Mouse (Mus musculus): Measurements from ENCODE around the gene Cdkl4. TPM values are rescaled to one million over a fixed set of nuclear protein-coding genes. Genes with fewer than 3 reads are reported as not detected.
"Not testable (repeated sequence)": the region's sequence is repeated elsewhere in the genome, so short reads cannot be mapped to it uniquely, and the experiment has no call there.

Cdkl4 gene
- polyA plus RNA-seq (2012; rRNA removed) = 0.10 and 0.18 TPM in 2 replicates

DNA sequence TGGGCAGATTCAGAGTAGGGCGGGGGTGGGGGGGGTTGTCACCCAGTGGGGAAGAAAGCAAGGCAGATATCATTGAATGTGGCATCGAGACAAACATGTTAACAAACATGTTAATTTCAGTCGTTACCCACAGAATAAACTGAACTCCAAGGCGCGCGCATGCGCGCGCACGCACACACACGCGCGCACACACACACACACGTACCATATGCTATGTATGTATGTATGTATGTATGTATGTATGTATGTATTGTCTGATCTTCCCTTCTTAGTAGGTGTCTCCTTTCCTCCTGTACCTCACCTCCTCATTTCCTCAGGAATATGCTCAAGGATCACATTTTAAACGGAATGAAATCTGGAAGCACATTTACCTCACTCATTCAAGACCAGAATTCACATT lies at the start of gene Cdkl4:
Cdkl4 (minus strand) TSS at position 175 of the 400 bp plus-strand sequence.
- DNase-seq (ENCODE audit: low spot score) = no peak

GRCm38 (mm10) chr17:80624979-80625378 lies 47.4 kb upstream of the Cdkl4 start:
- DNase-seq (ENCODE audit: low spot score) = no peak

- DNase-seq (ENCODE audit: low spot score) = no peak
Measured at GRCm38 (mm10) chr17:80621691-80622090, 44.1 kb upstream of the Cdkl4 start.

DNA sequence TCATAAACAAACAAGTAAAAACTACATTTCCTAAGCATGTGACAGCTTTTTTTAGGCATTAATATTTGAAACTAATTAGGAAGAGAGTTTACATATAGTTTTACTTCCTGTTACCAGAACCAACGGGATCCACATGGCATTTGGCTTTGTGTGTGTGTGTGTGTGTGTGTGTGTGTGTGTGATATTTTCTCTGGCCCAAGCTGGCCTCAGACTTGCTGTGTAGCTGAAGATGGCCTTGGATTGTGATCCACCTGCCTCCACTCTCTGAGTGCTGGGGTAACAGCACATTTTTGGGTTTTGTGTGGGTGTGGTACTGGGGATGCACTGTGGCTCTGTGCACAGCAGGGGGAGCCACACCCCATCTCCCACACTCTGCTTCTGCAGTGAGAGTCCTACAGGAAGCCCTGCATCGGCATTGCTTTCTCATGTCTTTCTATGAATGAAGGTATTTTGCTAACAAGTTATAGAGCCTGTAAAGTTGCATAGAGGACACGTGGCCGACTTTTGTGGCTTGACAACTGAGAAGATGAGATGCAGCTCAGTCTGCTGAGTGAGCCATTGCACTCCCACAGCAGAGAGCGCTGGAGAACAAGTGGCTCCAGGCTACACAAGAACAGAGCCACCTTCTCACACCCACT lies 43.3 kb upstream of the Cdkl4 start:
- peak; percentile 39 for DNase-seq (ENCODE audit: low spot score)

GRCm38 (mm10) chr17:80619556-80619955 lies 41.9 kb upstream of the Cdkl4 start:
- no peak for DNase-seq (ENCODE audit: low spot score)

DNA sequence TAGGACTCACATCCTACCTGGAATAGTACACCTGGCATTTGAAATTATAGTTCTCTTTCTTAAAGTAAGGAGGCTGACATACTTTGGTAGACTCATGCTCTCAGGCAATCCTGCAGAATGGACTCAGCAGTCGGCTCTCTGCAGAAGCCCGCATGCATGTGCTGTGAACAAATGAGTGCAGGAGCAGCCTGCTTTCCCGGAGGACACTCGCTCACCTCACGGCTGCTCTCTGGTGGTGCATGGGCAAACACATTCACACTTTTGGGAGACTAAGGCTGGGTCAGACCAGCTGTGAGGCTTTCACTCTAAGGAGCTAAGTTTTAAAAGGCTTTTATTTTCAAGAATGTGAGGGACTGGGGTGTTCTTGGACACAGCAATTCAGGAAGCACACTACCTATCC lies 41.3 kb upstream of the Cdkl4 start:
- no peak for DNase-seq (ENCODE audit: low spot score)

- no peak for DNase-seq (ENCODE audit: low spot score)
Measured at GRCm38 (mm10) chr17:80603806-80604205, 26.2 kb upstream of the Cdkl4 start.

GRCm38 (mm10) chr17:80603079-80603625 lies 25.5 kb upstream of the Cdkl4 start:
- no peak for DNase-seq (ENCODE audit: low spot score)

DNA sequence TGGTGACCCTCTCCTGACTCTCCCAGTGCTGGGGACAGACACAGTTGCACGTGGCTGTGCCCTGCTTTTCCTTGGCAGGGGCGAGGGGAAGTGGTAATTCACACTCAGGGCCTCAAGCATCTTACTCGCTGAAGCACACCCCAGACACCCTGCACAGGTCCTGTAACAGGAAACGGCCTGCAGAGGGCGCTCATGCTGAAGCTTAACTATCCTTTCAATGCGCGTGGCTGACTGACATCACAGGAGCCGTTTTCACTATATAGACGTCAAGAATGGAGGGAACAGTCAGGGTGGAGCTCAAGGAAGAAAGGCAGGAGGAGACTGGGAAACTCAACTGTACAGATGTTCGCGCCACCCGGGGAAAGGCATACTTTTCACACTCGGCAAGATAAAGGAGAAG lies 23.8 kb upstream of the Cdkl4 start:
- no peak for DNase-seq (ENCODE audit: low spot score)

- no peak for DNase-seq (ENCODE audit: low spot score)
Measured at GRCm38 (mm10) chr17:80583051-80583450, 5.4 kb upstream of the Cdkl4 start.

GRCm38 (mm10) chr17:80579901-80580300 lies 2.3 kb upstream of the Cdkl4 start:
- no peak for DNase-seq (ENCODE audit: low spot score)

- DNase-seq (ENCODE audit: low spot score) = no peak
Measured at GRCm38 (mm10) chr17:80579089-80579488, 1.5 kb upstream of the Cdkl4 start.

- no peak for DNase-seq (ENCODE audit: low spot score)
Measured at GRCm38 (mm10) chr17:80578041-80578440, 428 bp upstream of the Cdkl4 start.

DNA sequence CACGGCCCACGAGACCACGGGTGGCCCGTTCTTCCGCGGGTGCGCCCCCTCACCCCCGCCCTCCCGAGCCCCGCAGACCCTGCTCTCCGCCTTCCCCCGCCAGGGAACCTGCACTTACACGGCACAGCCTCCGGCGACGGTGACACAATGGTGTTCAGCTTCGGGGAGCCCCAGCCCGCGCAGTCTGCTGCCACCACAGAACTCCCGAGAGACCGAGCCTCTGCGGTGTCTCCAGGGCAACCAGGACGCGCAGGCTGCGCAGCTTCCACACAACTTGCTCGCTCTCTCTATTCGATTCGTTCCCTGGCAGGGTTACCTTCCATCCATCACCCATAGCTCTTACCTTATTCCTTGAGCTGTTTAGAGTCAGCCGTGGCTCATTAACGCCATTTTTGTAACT lies 399 bp downstream of the Cdkl4 start:
- no peak for DNase-seq (ENCODE audit: low spot score)

- DNase-seq (ENCODE audit: low spot score) = no peak
Measured at GRCm38 (mm10) chr17:80575008-80575407, 2.6 kb downstream of the Cdkl4 start.

DNA sequence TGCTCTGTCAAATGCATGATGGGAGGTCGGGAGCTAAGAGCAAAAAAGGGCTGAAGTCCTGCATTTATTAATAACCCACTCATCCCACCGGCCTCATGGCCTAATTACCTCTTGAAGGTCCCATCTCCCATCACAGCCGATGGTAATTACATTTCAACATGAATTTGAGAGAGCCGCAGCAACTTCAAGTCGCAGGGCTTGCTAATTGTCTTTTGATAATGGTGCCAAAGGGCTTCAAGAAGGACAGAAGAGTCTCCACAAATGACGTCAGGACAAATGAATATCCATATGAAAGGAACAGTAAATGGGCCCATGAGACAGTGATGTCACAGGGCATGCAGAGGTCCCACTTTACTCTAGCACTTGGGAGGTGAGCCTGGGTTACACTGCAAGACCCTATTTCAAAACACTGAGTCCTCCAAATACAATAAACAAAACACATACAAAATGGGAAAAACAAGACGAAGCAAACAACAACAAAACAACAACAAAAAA lies 3.1 kb downstream of the Cdkl4 start:
- DNase-seq (ENCODE audit: low spot score) = no peak

DNA sequence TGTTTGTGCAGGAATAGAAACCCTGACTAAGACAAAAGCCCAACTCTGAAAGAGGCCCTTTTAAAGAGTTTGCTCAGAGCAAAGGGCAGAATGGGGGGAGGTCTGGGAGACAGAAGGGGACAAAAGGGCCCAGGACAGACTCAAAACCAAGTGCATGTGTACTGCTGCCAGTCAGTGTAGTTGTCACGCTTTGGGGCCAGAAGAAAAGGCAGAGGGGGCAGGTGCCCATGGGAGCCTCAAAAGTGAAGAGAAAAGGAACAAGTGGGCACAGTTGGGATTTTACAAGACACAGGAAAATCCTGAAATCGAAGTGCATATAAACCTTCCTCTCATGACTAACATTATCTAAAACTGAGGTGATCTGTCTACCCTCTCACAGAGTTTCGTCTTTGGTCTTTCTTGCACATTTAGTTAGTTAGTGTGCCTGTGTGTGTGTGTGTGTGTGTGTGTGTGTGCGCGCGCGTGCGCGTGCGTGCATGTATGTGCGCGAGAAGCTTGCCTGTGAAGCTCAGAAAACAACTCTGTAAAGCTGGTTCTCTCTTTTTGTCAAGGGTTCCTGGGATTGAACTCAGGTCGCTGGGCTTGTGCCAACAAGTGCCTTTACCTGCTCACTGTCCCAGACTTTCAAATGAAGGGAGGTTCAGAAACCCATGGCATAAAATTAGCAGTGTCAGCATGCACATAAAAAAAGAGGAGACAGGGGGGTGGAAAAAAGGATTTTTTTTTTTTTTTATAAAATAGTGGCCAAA lies 5.3 kb downstream of the Cdkl4 start:
- DNase-seq (ENCODE audit: low spot score) = no peak

- DNase-seq (ENCODE audit: low spot score) = no peak
Measured at GRCm38 (mm10) chr17:80571460-80571859, 6.2 kb downstream of the Cdkl4 start.

DNA sequence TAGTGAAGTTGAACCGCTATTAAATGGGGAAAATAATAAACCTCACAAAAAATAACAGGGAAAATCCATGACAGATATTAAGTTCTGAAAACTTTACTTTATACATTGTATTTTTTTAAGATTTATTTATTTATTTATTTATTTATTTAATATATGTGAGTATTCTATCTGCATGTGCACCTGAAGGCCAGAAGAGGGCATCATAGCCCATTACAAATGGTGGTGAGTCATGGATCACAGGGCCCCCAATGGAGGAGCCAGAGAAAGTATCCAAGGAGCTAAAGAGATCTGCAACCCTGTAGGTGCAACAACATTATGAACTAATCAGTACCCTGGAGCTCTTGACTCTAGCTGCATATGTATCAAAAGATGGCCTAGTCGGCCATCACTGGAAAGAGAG lies 7.9 kb downstream of the Cdkl4 start:
- not testable (repeated sequence) for DNase-seq (ENCODE audit: low spot score)

GRCm38 (mm10) chr17:80568842-80569601 lies 8.6 kb downstream of the Cdkl4 start:
- no peak for DNase-seq (ENCODE audit: low spot score)

GRCm38 (mm10) chr17:80568441-80568840 lies 9.2 kb downstream of the Cdkl4 start:
- no peak for DNase-seq (ENCODE audit: low spot score)

DNA sequence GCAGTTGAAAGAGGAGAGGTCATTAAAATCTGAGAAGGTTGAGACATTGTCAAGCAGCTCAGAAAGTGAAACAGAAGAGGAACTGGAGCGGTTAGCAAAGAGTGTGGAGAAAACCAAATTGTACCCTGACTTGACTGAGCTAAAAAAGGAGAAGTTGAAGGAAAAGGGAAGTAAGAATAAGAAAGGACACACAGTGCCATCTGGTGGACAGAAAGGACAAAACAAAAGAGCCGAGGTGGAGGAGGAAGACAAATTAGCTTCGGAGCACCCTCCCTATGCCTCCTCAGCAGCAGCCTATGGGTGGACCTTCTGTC lies 13.0 kb downstream of the Cdkl4 start:
- DNase-seq (ENCODE audit: low spot score) = no peak
